Mouse (Mus musculus): ENCODE results near the gene Myl4. TPM values are rescaled to one million over a fixed set of nuclear protein-coding genes. Genes with fewer than 3 reads are reported as not detected.
A peak's percentile ranks its signal among the peaks of the same experiment; 100 is the strongest.

The Myl4 gene
- total RNA-seq, 1 experiment = 9.1 TPM

DNA sequence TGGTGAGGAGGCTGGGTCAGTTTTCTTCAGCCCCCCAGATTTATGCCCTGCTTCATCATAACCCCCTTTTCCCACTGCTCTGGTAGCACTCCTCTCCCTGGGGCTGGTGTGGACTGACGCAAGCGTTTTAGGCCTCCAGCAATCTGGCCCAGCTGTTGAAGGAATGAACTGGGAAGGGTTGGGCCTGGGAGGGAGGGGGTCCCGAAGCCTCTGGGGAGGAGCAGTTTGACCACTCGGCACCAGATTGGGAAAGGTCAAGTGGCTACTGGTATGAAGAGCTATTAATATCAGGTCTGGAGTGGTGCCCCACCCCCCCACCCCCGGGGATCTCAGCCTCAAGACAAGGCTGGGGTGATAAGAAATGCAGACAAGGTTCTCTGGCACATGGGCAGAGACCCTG, 27.6 kb downstream of the Myl4 start:
- Histone ChIP-seq H3K9ac (ENCODE audit: insufficient read depth, low read depth, low read length, poor library complexity, severe bottlenecking) (no peak overlapping the region), H3K27ac (ENCODE audit: insufficient read depth, low read depth, low read length, poor library complexity, severe bottlenecking) (no peak overlapping the region), H3K9me3 (ENCODE audit: control insufficient read depth, insufficient read depth, low read depth, low read length) (no peaks in the 10 kb centered on the region), H3K4me1 (ENCODE audit: control insufficient read depth in 2 of 2, insufficient read depth in 2 of 2, low read length in 2 of 2, poor library complexity in 1 of 2) (peaks cover under 1 to 2% of the 10 kb centered on the region in 2 experiments; a peak in 2 of 4 replicates), H3K4me3 (ENCODE audit: insufficient read depth in 1 of 2, low read depth in 1 of 2, low read length in 2 of 2, poor library complexity in 1 of 2, severe bottlenecking in 1 of 2) (no peak overlapping the region), H3K36me3 (ENCODE audit: control insufficient read depth, insufficient read depth, low read length, poor library complexity, severe bottlenecking) (no peaks in the 10 kb centered on the region)
- in situ Hi-C loops (cut with MboI; ENCODE audit: low sequenced_read_pairs in 2 of 2, unreplicated experiment in 2 of 2) = no loop called here
- TF ChIP-seq MAFK (IDR thresholded peaks at IDR 0.05; ENCODE audit: insufficient read depth, low read depth, low read length) = no peak
- no peak for TF ChIP-seq ZC3H11A (IDR thresholded peaks at IDR 0.05; ENCODE audit: borderline replicate concordance, low read depth, low read length)
- TF ChIP-seq CHD2 (IDR thresholded peaks at IDR 0.05; ENCODE audit: low read depth, low read length) = no peak
- no peak for TF ChIP-seq ZNF384 (IDR thresholded peaks at IDR 0.05; ENCODE audit: low read depth, low read length)
- TF ChIP-seq HCFC1 (IDR thresholded peaks at IDR 0.05; ENCODE audit: borderline replicate concordance, insufficient read depth, low read length) = no peak
- DNase-seq (ENCODE audit: low read depth, low spot score) = no peak

DNA sequence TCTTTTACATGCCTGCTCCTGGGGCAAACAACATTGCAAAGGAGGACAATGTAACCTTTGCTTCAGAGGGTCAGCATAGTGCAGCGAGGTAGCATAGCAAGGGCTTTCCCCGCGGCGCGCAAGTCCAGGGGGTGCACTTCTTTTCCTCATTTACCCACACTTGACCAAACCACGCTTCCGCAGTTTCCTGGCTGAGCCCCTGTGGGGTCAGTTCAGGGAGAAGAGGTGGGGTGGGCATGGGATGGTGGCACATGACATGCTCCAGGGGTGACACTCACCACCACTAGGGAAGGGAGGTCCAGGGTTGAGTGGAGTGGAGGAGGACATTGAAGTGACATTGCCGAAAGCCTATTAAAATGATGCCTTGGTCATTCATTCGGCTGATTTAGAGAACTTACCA, 28.6 kb downstream of the Myl4 start:
- in situ Hi-C loops (cut with MboI; ENCODE audit: low sequenced_read_pairs in 2 of 2, unreplicated experiment in 2 of 2) = no loop called here
- no peaks in the 10 kb centered on the region for H3K36me3 ChIP-seq (ENCODE audit: control insufficient read depth, insufficient read depth, low read length, poor library complexity, severe bottlenecking)
- DNase-seq (ENCODE audit: low read depth, low spot score) = no peak
- H3K27ac ChIP-seq (ENCODE audit: insufficient read depth, low read depth, low read length, poor library complexity, severe bottlenecking) = no peak overlapping the region
- no peaks in the 10 kb centered on the region for H3K9me3 ChIP-seq (ENCODE audit: control insufficient read depth, insufficient read depth, low read depth, low read length)
- no peak overlapping the region for H3K9ac ChIP-seq (ENCODE audit: insufficient read depth, low read depth, low read length, poor library complexity, severe bottlenecking)
- TF ChIP-seq ZNF384 (IDR thresholded peaks at IDR 0.05; ENCODE audit: low read depth, low read length) (no peak), ZC3H11A (IDR thresholded peaks at IDR 0.05; ENCODE audit: borderline replicate concordance, low read depth, low read length) (no peak), HCFC1 (IDR thresholded peaks at IDR 0.05; ENCODE audit: borderline replicate concordance, insufficient read depth, low read length) (no peak), CHD2 (IDR thresholded peaks at IDR 0.05; ENCODE audit: low read depth, low read length) (no peak), MAFK (IDR thresholded peaks at IDR 0.05; ENCODE audit: insufficient read depth, low read depth, low read length) (no peak)
- H3K4me3 ChIP-seq (ENCODE audit: insufficient read depth in 1 of 2, low read depth in 1 of 2, low read length in 2 of 2, poor library complexity in 1 of 2, severe bottlenecking in 1 of 2) = no peak overlapping the region
- peaks cover 2 to 9% of the 10 kb centered on the region in 2 experiments; a peak in 3 of 4 replicates for H3K4me1 ChIP-seq (ENCODE audit: control insufficient read depth in 2 of 2, insufficient read depth in 2 of 2, low read length in 2 of 2, poor library complexity in 1 of 2)

DNA sequence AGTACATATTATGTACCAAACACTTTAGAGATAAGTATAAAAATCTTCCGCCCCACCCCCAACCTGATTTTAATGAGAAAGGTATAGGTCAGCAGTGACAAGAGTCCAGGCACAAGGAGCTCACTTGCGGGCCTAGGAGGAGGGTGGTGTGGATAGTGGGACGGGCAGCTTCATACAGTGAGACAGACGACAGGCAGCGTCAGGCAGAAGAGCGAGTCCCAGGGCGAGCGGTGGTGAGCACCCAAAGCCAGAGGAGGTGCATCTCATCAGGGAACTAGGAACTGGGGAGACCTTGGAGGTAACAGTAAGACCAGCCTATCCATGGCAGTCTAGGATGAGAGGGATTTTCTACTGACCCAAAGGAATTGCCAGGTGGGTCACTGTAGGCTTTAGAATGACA, 29.1 kb downstream of the Myl4 start:
- Histone ChIP-seq H3K9me3 (ENCODE audit: control insufficient read depth, insufficient read depth, low read depth, low read length) (no peaks in the 10 kb centered on the region), H3K4me3 (ENCODE audit: insufficient read depth in 1 of 2, low read depth in 1 of 2, low read length in 2 of 2, poor library complexity in 1 of 2, severe bottlenecking in 1 of 2) (no peak overlapping the region), H3K4me1 (ENCODE audit: control insufficient read depth in 2 of 2, insufficient read depth in 2 of 2, low read length in 2 of 2, poor library complexity in 1 of 2) (peaks cover 2 to 9% of the 10 kb centered on the region in 2 experiments; a peak in 3 of 4 replicates), H3K9ac (ENCODE audit: insufficient read depth, low read depth, low read length, poor library complexity, severe bottlenecking) (no peak overlapping the region), H3K36me3 (ENCODE audit: control insufficient read depth, insufficient read depth, low read length, poor library complexity, severe bottlenecking) (no peaks in the 10 kb centered on the region), H3K27ac (ENCODE audit: insufficient read depth, low read depth, low read length, poor library complexity, severe bottlenecking) (no peak overlapping the region)
- no peak for DNase-seq (ENCODE audit: low read depth, low spot score)
- in situ Hi-C loops (cut with MboI; ENCODE audit: low sequenced_read_pairs in 2 of 2, unreplicated experiment in 2 of 2) = no loop called here
- no peak for TF ChIP-seq ZC3H11A (IDR thresholded peaks at IDR 0.05; ENCODE audit: borderline replicate concordance, low read depth, low read length)
- no peak for TF ChIP-seq ZNF384 (IDR thresholded peaks at IDR 0.05; ENCODE audit: low read depth, low read length)
- no peak for TF ChIP-seq HCFC1 (IDR thresholded peaks at IDR 0.05; ENCODE audit: borderline replicate concordance, insufficient read depth, low read length)
- TF ChIP-seq MAFK (IDR thresholded peaks at IDR 0.05; ENCODE audit: insufficient read depth, low read depth, low read length) = no peak
- no peak for TF ChIP-seq CHD2 (IDR thresholded peaks at IDR 0.05; ENCODE audit: low read depth, low read length)

DNA sequence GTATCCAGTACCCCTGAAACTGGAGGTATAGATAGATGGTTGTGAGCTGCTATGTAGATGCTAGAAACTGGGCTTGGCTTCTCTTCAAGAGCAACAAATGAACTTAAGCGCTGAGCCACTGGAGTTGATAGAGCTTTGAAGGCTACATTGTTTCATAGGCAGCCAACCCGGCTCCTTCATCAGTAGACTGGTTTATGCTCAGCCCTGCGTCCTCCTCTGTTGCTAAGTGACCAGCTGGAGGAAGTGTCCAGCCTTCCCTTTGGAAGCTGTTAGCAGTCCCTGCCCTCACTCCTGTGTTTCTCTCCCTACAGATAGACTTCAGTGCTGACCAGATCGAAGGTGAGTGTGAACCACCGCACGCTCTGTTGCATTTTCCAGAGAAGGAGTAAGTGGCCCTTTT, 29.6 kb downstream of the Myl4 start:
- Histone ChIP-seq H3K4me3 (ENCODE audit: insufficient read depth in 1 of 2, low read depth in 1 of 2, low read length in 2 of 2, poor library complexity in 1 of 2, severe bottlenecking in 1 of 2) (no peak overlapping the region), H3K27ac (ENCODE audit: insufficient read depth, low read depth, low read length, poor library complexity, severe bottlenecking) (peak overlapping the region; percentile 47; the same call in 1 of the 2 replicates), H3K9ac (ENCODE audit: insufficient read depth, low read depth, low read length, poor library complexity, severe bottlenecking) (no peak overlapping the region), H3K9me3 (ENCODE audit: control insufficient read depth, insufficient read depth, low read depth, low read length) (no peaks in the 10 kb centered on the region), H3K36me3 (ENCODE audit: control insufficient read depth, insufficient read depth, low read length, poor library complexity, severe bottlenecking) (no peaks in the 10 kb centered on the region), H3K4me1 (ENCODE audit: control insufficient read depth in 2 of 2, insufficient read depth in 2 of 2, low read length in 2 of 2, poor library complexity in 1 of 2) (peaks cover 2 to 9% of the 10 kb centered on the region in 2 experiments; a peak in 3 of 4 replicates)
- in situ Hi-C loops (cut with MboI; ENCODE audit: low sequenced_read_pairs in 2 of 2, unreplicated experiment in 2 of 2) = no loop called here
- no peak for DNase-seq (ENCODE audit: low read depth, low spot score)
- TF ChIP-seq ZC3H11A (IDR thresholded peaks at IDR 0.05; ENCODE audit: borderline replicate concordance, low read depth, low read length) (no peak), ZNF384 (IDR thresholded peaks at IDR 0.05; ENCODE audit: low read depth, low read length) (no peak), MAFK (IDR thresholded peaks at IDR 0.05; ENCODE audit: insufficient read depth, low read depth, low read length) (no peak), CHD2 (IDR thresholded peaks at IDR 0.05; ENCODE audit: low read depth, low read length) (no peak), HCFC1 (IDR thresholded peaks at IDR 0.05; ENCODE audit: borderline replicate concordance, insufficient read depth, low read length) (no peak)

DNA sequence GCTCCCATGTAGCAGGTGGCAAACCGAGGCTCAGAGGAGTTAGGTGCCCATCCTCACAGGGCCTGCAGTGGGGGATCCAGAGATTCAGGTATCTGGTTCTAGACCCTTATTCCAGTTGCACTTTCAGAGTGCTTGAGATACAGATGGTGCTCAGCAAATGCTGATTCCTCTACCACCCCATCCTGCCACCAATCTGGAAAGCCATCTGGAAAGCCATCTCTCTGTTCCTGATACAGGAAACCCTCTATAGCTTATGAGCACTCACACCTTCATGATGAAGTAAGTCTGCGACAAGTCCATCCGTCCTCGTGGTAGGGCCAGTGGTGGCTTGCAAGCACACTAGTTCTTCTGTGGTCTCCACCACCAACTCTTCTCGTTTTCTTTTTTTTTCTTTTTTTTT, 30.1 kb downstream of the Myl4 start:
- TF ChIP-seq ZNF384 (IDR thresholded peaks at IDR 0.05; ENCODE audit: low read depth, low read length) = no peak
- no peak for TF ChIP-seq ZC3H11A (IDR thresholded peaks at IDR 0.05; ENCODE audit: borderline replicate concordance, low read depth, low read length)
- no peak for TF ChIP-seq MAFK (IDR thresholded peaks at IDR 0.05; ENCODE audit: insufficient read depth, low read depth, low read length)
- no peak for TF ChIP-seq CHD2 (IDR thresholded peaks at IDR 0.05; ENCODE audit: low read depth, low read length)
- no peak for TF ChIP-seq HCFC1 (IDR thresholded peaks at IDR 0.05; ENCODE audit: borderline replicate concordance, insufficient read depth, low read length)
- no peak overlapping the region for H3K9ac ChIP-seq (ENCODE audit: insufficient read depth, low read depth, low read length, poor library complexity, severe bottlenecking)
- no peak overlapping the region for H3K4me3 ChIP-seq (ENCODE audit: insufficient read depth in 1 of 2, low read depth in 1 of 2, low read length in 2 of 2, poor library complexity in 1 of 2, severe bottlenecking in 1 of 2)
- no peaks in the 10 kb centered on the region for H3K36me3 ChIP-seq (ENCODE audit: control insufficient read depth, insufficient read depth, low read length, poor library complexity, severe bottlenecking)
- H3K27ac ChIP-seq (ENCODE audit: insufficient read depth, low read depth, low read length, poor library complexity, severe bottlenecking) = no peak overlapping the region
- peaks cover 2 to 9% of the 10 kb centered on the region in 2 experiments; a peak in 3 of 4 replicates for H3K4me1 ChIP-seq (ENCODE audit: control insufficient read depth in 2 of 2, insufficient read depth in 2 of 2, low read length in 2 of 2, poor library complexity in 1 of 2)
- in situ Hi-C loops (cut with MboI; ENCODE audit: low sequenced_read_pairs in 2 of 2, unreplicated experiment in 2 of 2) = no loop called here
- no peaks in the 10 kb centered on the region for H3K9me3 ChIP-seq (ENCODE audit: control insufficient read depth, insufficient read depth, low read depth, low read length)
- no peak for DNase-seq (ENCODE audit: low read depth, low spot score)
